Mouse (Mus musculus): ENCODE measurements at regions not wholly inside any gene's neighbourhood (a gene's known extent, or its start where the extent isn't known, plus 50 kb on each side); places are given as distances from the start of the nearest gene placed in this dataset.

DNA sequence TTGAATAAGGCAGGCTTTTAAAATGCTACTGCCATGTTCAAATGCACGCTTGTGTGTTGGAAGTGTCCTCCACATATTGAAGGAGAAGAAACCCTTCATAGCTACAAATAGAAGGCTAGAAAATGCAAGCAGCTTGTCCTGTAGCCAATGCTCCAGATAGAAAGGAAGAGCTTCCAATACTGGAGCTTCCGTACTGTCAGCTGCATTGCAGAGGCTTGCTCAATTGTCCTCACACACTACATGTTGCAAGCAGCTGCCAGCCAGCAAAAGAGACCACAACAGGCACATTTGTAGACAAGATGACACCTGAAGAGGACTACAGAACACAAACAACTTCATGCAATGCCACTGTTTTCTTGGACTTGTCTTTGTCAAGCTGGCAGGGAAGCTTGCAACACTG lies 314.0 kb downstream of the Inhba start:
- no peak for ATAC-seq (replicated peaks; ENCODE audit: insufficient number of reproducible peaks, low FRiP score, low TSS enrichment)
- H3K9me3 ChIP-seq (replicated peaks; ENCODE audit: control insufficient read depth, low read length) = no peaks in the 10 kb centered on the region
- WGBS (ENCODE audit: insufficient replicate concordance) = 83% methylated on average over 2 of the region's 2 CpGs
- no peak overlapping the region for H3K9ac ChIP-seq (ENCODE audit: low read depth, low read length)
- H3K4me1 ChIP-seq (ENCODE audit: control insufficient read depth, insufficient read depth, low read length) = no peaks in the 10 kb centered on the region
- H3K4me3 ChIP-seq (ENCODE audit: low read depth, low read length) = no peak overlapping the region
- no peak overlapping the region for H3K27ac ChIP-seq (ENCODE audit: low read depth, low read length)
- H3K27me3 ChIP-seq (ENCODE audit: control insufficient read depth, insufficient read depth, low read length) = no peaks in the 10 kb centered on the region
- H3K36me3 ChIP-seq (ENCODE audit: control insufficient read depth, insufficient read depth, low read length) = no peaks in the 10 kb centered on the region
- H3K4me2 ChIP-seq = no peak overlapping the region

- no peak for ATAC-seq (replicated peaks; ENCODE audit: insufficient number of reproducible peaks, low FRiP score, low TSS enrichment)
- no peaks in the 10 kb centered on the region for H3K9me3 ChIP-seq (replicated peaks; ENCODE audit: control insufficient read depth, low read length)
- H3K27ac ChIP-seq (ENCODE audit: low read depth, low read length) = no peak overlapping the region
- no peaks in the 10 kb centered on the region for H3K4me1 ChIP-seq (ENCODE audit: control insufficient read depth, insufficient read depth, low read length)
- no peaks in the 10 kb centered on the region for H3K27me3 ChIP-seq (ENCODE audit: control insufficient read depth, insufficient read depth, low read length)
- WGBS (ENCODE audit: insufficient replicate concordance) = 85% methylated on average over 1 of the region's 1 CpGs
- no peaks in the 10 kb centered on the region for H3K36me3 ChIP-seq (ENCODE audit: control insufficient read depth, insufficient read depth, low read length)
- no peak overlapping the region for H3K4me2 ChIP-seq
- no peak overlapping the region for H3K9ac ChIP-seq (ENCODE audit: low read depth, low read length)
- H3K4me3 ChIP-seq (ENCODE audit: low read depth, low read length) = no peak overlapping the region
Observed at GRCm38 (mm10) chr13:16341727-16342126, 330.1 kb downstream of the Inhba start.

DNA sequence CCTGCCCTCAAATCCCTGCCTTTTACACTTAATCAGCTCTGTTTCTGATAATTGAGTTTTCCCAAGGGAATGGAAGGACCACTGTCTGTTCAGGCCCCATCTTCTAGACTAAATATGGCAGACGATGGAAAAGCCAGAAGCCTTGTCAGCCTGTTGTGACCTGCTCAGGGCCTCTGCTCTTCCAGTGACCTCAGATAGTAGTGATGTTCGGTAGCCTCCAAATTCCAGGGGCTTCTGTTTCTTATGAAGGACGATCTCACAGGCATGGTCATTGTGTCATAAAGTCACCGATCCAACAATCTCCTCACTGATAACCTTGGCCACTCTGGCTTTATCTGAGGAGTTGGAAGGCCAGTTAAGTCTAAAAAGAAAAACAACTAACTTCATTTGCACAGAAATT lies 330.5 kb downstream of the Inhba start:
- Histone ChIP-seq H3K9me3 (replicated peaks; ENCODE audit: control insufficient read depth, low read length) (no peaks in the 10 kb centered on the region), H3K27ac (ENCODE audit: low read depth, low read length) (no peak overlapping the region)
- ATAC-seq (replicated peaks; ENCODE audit: insufficient number of reproducible peaks, low FRiP score, low TSS enrichment) = no peak

DNA sequence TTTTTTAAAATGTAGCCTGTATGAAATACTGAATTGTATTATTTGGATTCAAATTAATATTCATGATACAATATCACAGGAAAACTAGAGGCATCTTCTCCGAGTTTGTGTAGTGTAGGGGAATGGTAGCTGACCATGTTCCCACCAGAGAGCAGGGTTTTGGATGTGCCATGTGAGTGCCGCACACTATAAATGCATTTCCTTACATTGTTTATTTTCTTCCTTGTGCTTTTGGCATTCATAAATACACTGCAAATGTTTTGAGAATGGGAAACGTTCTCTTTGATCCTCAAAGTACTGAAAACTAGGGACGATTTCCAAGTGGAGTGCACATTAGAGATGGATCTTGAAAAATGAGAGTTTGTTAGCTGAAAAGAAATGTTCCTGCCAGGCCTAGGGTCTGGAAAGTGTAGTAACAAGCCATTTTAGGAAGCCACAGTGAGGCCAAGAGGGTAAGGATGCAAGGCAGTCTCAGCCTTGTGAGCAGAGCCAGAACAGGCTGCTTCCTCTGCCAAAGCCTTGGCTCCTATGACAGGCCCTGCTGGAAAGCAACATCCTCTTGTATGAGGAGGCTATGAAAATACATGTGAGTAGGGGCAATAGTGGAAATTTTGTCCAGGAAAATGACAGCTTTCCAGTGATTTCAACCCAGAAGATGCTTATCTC lies 331.8 kb downstream of the Inhba start:
- Histone ChIP-seq H3K4me2 (no peak overlapping the region), H3K4me1 (ENCODE audit: control insufficient read depth, insufficient read depth, low read length) (no peaks in the 10 kb centered on the region), H3K4me3 (ENCODE audit: low read depth, low read length) (no peak overlapping the region), H3K9me3 (replicated peaks; ENCODE audit: control insufficient read depth, low read length) (no peaks in the 10 kb centered on the region), H3K27ac (ENCODE audit: low read depth, low read length) (no peak overlapping the region), H3K36me3 (ENCODE audit: control insufficient read depth, insufficient read depth, low read length) (no peaks in the 10 kb centered on the region), H3K9ac (ENCODE audit: low read depth, low read length) (no peak overlapping the region), H3K27me3 (ENCODE audit: control insufficient read depth, insufficient read depth, low read length) (no peaks in the 10 kb centered on the region)
- whole genome bisulfite sequencing (ENCODE audit: insufficient replicate concordance) = 82% methylated on average over 4 of the region's 4 CpGs
- no peak for ATAC-seq (replicated peaks; ENCODE audit: insufficient number of reproducible peaks, low FRiP score, low TSS enrichment)

More for the DNA sequence above, 330.5 kb downstream of the Inhba start:
- H3K4me3 ChIP-seq (ENCODE audit: low read depth, low read length) = no peak overlapping the region
- H3K27me3 ChIP-seq (ENCODE audit: control insufficient read depth, insufficient read depth, low read length) = no peaks in the 10 kb centered on the region
- H3K9ac ChIP-seq (ENCODE audit: low read depth, low read length) = no peak overlapping the region
- no peaks in the 10 kb centered on the region for H3K36me3 ChIP-seq (ENCODE audit: control insufficient read depth, insufficient read depth, low read length)
- H3K4me1 ChIP-seq (ENCODE audit: control insufficient read depth, insufficient read depth, low read length) = no peaks in the 10 kb centered on the region
- 30% methylated on average over 4 of the region's 4 CpGs for WGBS (ENCODE audit: insufficient replicate concordance)
- no peak overlapping the region for H3K4me2 ChIP-seq

GRCm38 (mm10) chr13:16349353-16349752 lies 337.7 kb downstream of the Inhba start:
- no peak for ATAC-seq (replicated peaks; ENCODE audit: insufficient number of reproducible peaks, low FRiP score, low TSS enrichment)
- Histone ChIP-seq H3K27me3 (ENCODE audit: control insufficient read depth, insufficient read depth, low read length) (no peaks in the 10 kb centered on the region), H3K4me1 (ENCODE audit: control insufficient read depth, insufficient read depth, low read length) (no peaks in the 10 kb centered on the region), H3K9ac (ENCODE audit: low read depth, low read length) (no peak overlapping the region), H3K36me3 (ENCODE audit: control insufficient read depth, insufficient read depth, low read length) (no peaks in the 10 kb centered on the region), H3K9me3 (replicated peaks; ENCODE audit: control insufficient read depth, low read length) (no peaks in the 10 kb centered on the region), H3K27ac (ENCODE audit: low read depth, low read length) (no peak overlapping the region), H3K4me2 (no peak overlapping the region), H3K4me3 (ENCODE audit: low read depth, low read length) (no peak overlapping the region)
- WGBS (ENCODE audit: insufficient replicate concordance) = 24% methylated on average over 1 of the region's 1 CpGs

DNA sequence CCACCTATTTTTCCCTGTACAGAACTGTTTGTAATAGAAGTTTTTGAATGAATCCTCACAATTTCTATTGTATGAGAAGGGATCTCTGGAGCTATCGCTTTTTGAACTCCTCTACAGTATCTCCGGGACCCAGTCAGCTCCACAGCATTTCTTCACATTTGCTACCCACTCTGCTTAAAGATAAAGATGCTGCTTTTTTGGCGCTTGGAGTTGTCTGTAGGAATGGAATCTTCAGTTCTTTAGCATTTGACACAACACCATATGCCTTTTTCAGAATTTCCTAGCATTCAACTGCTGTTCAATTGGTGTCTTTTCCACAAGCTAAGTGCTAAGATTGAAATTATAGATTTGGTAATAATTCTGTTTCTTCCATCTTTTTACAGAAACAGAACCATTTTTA lies 338.4 kb downstream of the Inhba start:
- Histone ChIP-seq H3K27me3 (ENCODE audit: control insufficient read depth, insufficient read depth, low read length) (no peaks in the 10 kb centered on the region), H3K9me3 (replicated peaks; ENCODE audit: control insufficient read depth, low read length) (no peaks in the 10 kb centered on the region), H3K9ac (ENCODE audit: low read depth, low read length) (no peak overlapping the region), H3K4me2 (no peak overlapping the region), H3K4me3 (ENCODE audit: low read depth, low read length) (no peak overlapping the region), H3K27ac (ENCODE audit: low read depth, low read length) (no peak overlapping the region), H3K36me3 (ENCODE audit: control insufficient read depth, insufficient read depth, low read length) (no peaks in the 10 kb centered on the region), H3K4me1 (ENCODE audit: control insufficient read depth, insufficient read depth, low read length) (no peaks in the 10 kb centered on the region)
- ATAC-seq (replicated peaks; ENCODE audit: insufficient number of reproducible peaks, low FRiP score, low TSS enrichment) = no peak
- 78% methylated on average over 3 of the region's 3 CpGs for WGBS (ENCODE audit: insufficient replicate concordance)

- H3K9me3 ChIP-seq (replicated peaks; ENCODE audit: control insufficient read depth, low read length) = no peaks in the 10 kb centered on the region
- no peak overlapping the region for H3K9ac ChIP-seq (ENCODE audit: low read depth, low read length)
- no peak overlapping the region for H3K4me2 ChIP-seq
- H3K36me3 ChIP-seq (ENCODE audit: control insufficient read depth, insufficient read depth, low read length) = no peaks in the 10 kb centered on the region
- no peak overlapping the region for H3K27ac ChIP-seq (ENCODE audit: low read depth, low read length)
- H3K4me1 ChIP-seq (ENCODE audit: control insufficient read depth, insufficient read depth, low read length) = no peaks in the 10 kb centered on the region
- no peak for ATAC-seq (replicated peaks; ENCODE audit: insufficient number of reproducible peaks, low FRiP score, low TSS enrichment)
- H3K4me3 ChIP-seq (ENCODE audit: low read depth, low read length) = no peak overlapping the region
- H3K27me3 ChIP-seq (ENCODE audit: control insufficient read depth, insufficient read depth, low read length) = no peaks in the 10 kb centered on the region
- 85% methylated on average over 1 of the region's 1 CpGs for WGBS (ENCODE audit: insufficient replicate concordance)
Observed at GRCm38 (mm10) chr13:16355316-16355715, 343.7 kb downstream of the Inhba start.

DNA sequence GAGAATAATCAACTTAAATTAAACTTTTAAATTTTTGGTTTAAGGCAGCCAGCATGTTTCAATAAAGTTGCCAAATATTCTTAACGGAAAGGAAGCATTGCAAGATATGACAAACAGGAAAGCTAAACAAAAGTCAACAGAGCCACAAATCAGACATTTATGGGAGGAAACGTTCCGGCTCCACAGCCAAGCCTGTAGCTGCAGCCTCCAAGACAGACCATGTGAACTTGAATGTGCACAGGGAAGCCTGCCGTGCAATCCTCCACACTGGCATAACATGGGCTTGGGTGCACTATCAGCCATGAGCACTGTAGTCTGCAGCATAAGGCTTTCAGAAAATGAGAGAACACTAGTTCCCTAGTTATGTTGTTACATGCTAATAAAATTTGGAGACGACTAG lies 367.8 kb downstream of the Inhba start:
- Histone ChIP-seq H3K36me3 (ENCODE audit: control insufficient read depth, insufficient read depth, low read length) (no peaks in the 10 kb centered on the region), H3K27ac (ENCODE audit: low read depth, low read length) (no peak overlapping the region), H3K9ac (ENCODE audit: low read depth, low read length) (no peak overlapping the region), H3K4me3 (ENCODE audit: low read depth, low read length) (no peak overlapping the region), H3K9me3 (replicated peaks; ENCODE audit: control insufficient read depth, low read length) (no peaks in the 10 kb centered on the region), H3K4me1 (ENCODE audit: control insufficient read depth, insufficient read depth, low read length) (no peaks in the 10 kb centered on the region), H3K27me3 (ENCODE audit: control insufficient read depth, insufficient read depth, low read length) (no peaks in the 10 kb centered on the region), H3K4me2 (no peak overlapping the region)
- no peak for ATAC-seq (replicated peaks; ENCODE audit: insufficient number of reproducible peaks, low FRiP score, low TSS enrichment)
- 76% methylated on average over 5 of the region's 5 CpGs for WGBS (ENCODE audit: insufficient replicate concordance)

DNA sequence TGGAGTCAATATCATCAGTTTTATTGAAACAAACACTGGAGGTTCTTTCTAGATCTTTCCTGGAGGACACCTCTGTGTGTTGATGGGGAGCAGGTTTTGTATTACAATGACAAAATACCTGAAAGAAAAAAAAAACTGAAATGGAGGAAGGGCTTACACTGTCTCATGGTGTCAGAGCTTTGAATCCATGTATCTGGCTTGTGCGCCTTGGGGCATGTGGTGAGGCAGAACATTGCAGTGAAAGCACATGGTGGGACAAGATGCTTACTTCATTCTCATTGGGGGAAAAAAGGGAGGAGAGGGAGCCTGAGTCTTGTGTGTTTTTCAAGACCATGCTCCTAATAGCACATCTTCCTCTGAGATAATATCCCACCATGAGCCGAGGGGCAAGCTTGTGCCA lies 368.3 kb downstream of the Inhba start:
- Histone ChIP-seq H3K27me3 (ENCODE audit: control insufficient read depth, insufficient read depth, low read length) (no peaks in the 10 kb centered on the region), H3K36me3 (ENCODE audit: control insufficient read depth, insufficient read depth, low read length) (no peaks in the 10 kb centered on the region), H3K9me3 (replicated peaks; ENCODE audit: control insufficient read depth, low read length) (no peaks in the 10 kb centered on the region), H3K4me3 (ENCODE audit: low read depth, low read length) (no peak overlapping the region), H3K4me1 (ENCODE audit: control insufficient read depth, insufficient read depth, low read length) (no peaks in the 10 kb centered on the region), H3K4me2 (no peak overlapping the region), H3K27ac (ENCODE audit: low read depth, low read length) (no peak overlapping the region), H3K9ac (ENCODE audit: low read depth, low read length) (no peak overlapping the region)
- WGBS (ENCODE audit: insufficient replicate concordance) = 90% methylated on average over 2 of the region's 2 CpGs
- ATAC-seq (replicated peaks; ENCODE audit: insufficient number of reproducible peaks, low FRiP score, low TSS enrichment) = no peak
